Mouse (Mus musculus) MN1 (cell line): ENCODE data around the gene Marc1.

Source experiments
- DNase-seq: peaks from one replicate; pipeline ENCODE4 v3.0.0-alpha.2; 2016; ENCODE audit warnings: low spot score

Gene Marc1

DNA sequence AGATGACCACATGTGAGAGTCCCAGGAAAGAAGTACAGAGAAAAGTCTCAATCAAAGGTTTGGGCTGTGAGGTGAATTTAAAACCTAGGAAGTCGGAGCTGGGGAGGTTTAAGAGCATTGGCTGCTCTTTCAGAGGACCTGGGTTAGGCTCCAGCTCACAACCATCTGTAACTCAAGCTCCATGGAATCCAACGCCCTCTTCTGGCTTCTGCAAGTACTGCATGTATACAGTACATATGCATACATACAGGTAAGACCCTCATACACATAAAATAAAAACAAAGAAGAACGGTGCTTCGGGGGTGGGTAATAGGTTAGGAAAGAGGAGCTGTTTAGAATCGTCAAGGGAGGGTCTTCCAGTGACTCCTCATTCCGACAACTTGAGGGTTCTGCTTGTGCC lies 6.7 kb upstream of the Marc1 start:
- DNase-seq: no peak

DNA sequence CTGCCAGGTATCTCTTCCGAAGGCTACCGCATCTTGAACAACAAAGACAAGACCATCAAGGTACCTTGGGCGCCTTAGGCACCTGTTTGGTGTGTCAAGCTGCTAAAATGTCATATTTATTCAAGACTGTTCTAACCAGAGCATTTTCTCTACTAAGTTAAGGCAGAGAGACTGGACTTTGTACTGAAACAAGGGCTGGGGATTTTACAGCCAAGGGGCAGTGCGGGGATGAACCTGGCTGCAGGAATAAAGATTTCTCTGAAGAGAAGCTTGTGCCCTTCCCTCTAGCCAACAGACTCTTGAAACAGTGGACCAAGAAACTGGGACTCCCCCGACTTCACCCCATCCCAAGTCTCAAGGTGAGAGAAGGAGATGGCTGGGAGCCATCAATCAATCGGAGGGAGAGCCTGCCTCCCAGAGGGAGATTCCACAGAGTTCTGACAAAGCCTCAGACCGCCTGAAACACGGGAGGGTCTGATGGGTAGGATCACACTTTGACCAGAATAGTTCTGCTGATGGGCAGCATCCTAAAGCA lies 670 bp upstream of the Marc1 start:
- DNase-seq: no peak

DNA sequence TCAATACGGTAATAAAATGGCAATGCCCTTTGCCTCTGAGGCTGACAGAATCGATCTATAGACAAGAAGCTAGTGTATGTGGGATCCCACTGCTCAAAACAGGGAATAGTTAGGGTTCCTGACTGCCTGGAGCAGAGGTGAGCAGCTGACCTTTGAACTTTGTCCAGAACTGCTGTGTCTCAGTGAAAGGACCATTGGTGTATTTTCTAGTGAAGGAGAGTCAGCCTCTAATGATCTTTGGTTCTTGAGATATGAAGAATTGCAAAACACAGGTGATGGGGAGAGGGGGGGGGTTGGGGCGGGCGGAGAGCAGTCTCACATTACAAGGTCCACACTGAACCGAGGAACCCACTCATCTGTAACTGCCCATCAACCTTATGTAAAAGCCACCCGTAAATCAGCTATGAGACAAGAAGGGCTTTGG lies 1.5 kb downstream of the Marc1 start:
- no peak for DNase-seq

DNA sequence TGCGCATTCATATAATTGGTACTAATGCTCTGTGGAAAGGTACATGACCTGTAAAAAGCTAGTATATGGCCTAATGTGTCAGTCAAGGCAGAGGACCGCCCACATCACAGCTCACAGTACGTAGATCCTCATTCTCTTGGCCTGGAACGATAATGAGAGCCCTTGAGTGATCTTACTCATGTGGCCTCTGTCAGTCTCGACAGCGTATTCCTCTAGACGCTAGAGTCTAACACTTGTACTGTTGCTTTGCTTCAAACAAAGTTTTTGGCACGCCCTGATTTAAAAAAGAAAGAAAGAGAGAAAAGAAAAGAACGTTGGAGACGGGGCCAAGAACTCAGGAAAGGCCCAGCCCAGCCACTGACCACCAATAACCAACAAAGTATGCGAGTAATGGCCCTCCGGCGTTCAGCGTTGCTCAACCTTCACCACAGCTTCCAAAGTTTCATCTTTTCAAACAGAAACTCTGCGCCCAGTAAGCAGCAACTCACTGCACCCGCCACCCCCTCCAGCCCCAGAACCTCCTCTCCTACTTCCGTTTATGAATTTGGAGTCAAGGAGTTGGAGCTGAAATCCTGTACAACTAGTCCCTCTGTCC lies 2.6 kb downstream of the Marc1 start:
- DNase-seq: no peak

DNA sequence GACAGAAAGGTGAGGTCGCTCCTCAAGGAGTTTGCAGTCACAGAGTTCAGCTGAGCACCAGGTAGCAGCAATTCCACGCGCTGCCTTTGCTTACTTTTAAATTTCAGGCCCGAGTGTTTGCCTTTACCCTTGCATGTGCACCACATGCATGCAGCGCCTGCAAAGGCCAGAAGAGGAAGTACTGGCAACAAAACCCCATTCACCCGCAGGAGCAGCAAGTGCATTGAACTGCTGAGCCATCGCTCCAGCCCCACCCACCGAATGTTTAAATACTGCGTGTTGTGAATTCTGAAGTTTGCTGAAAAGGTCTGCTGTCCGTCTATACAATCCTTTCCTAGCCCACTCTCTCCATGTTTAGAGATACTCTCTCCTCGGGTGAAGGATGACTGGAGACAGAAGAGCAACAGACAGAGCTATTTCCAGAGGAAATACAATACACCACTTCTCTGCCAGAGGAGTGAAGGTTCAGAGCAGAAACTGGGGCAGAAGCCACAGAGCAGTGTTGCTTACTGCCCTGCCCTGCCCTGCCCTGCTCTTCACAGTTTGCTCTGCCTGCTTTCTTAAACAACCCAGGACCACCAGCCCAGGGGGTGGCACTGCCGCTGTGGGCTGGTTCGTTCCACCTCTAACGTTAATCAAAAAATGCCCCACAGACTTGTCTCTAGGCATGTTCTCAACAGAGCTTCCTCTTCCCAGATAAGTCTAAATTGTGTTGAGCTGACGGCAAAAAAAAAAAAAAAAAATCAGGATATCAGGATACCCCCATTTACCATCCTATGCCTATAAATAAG lies 3.3 kb downstream of the Marc1 start:
- DNase-seq: no peak

DNA sequence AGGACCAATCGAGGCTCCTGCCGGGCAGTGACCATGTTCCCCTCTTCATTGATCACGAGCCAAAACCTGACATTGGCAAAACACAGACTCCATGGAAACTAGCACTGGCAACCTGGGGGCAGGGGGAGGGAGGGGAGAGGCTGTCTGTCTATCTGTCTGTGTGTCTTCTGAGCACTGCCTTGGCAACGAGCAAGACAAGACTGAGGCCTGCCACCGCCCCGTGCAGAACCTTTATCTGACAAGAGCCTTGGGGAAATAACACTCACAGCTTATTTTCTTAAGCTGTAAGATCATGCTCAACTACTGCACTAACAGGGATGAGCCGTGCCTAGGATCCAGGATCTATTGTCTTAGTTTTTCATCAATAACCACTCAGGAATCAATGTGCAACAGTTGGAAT lies 4.0 kb downstream of the Marc1 start:
- DNase-seq: no peak

DNA sequence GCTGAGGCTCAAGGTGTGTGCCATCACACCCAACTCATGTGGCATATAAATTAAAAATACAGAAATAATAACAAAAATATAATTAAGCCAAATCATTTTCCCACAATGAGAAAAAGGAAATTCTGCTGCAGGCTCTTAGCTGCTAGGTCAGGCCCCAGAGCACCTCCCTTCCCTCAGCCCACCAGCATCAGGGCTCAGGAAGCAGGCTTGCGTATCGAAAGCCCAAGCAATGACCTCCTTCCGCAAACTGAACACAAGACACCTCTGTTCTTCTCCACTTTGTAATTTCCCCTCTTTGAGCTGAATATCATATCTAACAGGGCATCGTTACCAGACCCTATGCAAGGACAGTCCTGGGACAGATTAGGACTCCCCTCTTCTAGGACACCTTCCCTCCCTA lies 5.4 kb downstream of the Marc1 start:
- DNase-seq: no peak

DNA sequence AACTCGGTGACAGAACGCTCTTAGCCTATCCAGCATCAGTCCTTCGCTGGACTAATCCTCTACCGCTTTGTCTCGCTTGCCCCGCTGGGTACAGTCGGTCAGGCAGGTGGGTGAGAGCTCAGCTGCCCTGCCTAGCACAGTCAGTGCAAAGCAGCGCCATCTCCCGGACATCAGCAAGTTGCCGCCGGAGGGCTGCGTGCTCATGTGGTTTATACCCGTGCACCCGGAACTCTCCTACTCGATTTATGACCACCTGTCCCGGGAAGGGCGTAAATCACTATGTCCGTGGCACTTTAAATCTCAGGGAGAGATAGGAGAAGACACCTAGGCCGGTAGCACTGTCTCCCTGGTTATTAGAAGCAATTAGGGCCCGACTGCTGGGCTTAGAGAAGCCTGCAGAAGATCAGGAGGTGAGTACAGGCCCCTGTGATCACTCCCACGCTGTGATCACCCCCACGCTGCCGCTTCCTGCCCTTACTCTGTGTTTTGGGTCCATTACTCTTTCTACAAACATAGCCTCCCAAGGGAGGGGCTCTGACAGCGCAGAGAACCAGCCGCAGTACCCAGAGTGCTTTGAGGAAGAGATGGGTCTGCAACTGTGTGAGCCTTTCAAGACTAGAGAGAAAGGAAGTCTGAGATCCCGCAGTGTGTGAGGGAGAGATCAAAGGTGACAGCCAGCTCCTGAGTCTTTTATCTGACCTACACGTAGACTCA lies 17.8 kb downstream of the Marc1 start:
- peak; percentile 32 for DNase-seq

DNA sequence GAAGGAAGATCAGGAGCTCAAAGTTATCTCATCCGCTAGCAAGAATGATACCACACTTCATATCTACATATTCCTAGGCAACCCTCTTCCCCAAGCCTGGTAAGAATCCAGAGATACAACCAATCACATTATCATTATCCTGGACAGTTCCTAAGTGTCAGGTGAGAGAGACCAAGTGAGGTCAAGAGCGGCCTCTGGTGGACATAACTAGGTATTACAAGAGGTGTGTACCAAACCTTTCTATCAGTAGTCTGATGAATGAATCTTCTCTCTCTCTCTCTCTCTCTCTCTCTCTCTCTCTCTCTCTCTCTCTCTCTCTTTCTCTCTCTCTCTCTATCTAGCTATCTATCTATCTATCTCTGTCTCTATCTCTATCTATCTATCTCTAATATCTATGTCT lies 20.0 kb downstream of the Marc1 start:
- peak; percentile 39 for DNase-seq

DNA sequence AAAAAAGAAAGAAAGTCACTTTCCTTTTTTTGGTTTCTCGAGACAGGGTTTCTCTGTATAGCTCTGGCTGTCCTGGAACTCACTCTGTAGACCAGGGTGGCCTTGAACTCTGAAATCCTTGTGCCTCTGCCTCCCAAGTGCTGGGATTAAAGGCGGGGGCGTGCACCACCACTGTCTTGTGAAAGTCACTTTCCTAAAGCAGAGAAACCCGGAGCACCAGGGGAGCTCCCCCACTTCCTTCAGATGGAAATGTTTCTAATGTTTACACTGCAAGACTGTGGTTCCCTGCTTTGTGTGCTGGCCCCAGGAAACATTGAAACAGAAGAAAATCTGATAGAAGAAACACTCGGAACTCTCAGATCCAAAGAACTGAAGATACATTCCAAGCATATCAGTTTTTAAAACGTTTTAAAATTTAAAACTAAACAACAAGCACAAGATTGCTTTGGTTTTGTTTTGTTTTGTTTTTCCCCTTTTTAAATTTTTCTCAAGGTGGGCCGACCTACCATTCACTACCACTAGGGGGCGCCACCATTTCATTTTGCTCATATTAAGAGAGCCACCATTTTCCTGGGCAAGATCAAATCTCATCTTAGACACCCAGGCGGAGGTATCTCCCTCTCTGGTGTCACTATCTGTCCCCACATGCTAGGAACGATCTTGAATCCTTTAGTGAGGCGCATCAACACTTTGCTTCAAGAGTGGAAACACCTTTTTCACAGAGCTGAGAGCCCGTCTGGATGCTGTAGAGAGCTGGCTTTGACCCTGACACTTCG lies 24.5 kb downstream of the Marc1 start:
- no peak for DNase-seq

DNA sequence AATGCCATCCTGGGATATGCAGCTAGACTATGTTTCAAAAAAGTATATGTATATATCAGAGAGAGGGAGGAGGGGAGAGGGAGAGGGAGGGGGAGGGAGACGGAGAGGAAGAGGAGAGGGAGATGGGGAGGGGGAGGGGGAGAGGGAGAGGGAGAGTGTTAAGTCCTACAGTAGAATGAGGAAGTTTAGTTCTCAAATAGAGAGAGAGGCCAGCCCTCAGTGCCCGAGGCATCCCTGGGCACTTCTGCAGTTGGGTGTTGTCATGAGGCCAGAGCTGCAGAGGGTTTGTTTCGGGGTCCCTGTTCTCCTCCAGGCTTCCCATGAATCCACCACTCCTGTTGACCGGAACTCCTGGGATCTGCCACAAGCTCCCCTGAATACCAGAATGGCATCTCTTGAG lies 27.5 kb downstream of the Marc1 start:
- no peak for DNase-seq

DNA sequence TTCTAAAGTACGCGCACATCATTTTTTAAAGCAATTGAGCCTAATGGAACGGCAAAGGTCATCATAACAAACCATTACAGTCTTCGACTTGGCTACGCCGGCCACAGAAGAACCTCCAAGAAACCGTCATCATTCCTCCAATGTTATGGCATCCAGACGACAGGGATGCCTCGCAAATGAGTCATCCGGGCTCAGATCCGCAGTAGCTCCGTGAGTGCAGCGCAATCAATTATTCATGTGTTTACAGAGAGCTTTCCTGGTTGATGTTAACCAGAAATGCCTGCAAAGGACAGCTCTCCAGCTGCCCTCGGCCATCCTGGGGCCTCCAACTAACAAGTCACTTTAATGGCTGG lies 29.0 kb downstream of the Marc1 start:
- peak; percentile 93 for DNase-seq

DNA sequence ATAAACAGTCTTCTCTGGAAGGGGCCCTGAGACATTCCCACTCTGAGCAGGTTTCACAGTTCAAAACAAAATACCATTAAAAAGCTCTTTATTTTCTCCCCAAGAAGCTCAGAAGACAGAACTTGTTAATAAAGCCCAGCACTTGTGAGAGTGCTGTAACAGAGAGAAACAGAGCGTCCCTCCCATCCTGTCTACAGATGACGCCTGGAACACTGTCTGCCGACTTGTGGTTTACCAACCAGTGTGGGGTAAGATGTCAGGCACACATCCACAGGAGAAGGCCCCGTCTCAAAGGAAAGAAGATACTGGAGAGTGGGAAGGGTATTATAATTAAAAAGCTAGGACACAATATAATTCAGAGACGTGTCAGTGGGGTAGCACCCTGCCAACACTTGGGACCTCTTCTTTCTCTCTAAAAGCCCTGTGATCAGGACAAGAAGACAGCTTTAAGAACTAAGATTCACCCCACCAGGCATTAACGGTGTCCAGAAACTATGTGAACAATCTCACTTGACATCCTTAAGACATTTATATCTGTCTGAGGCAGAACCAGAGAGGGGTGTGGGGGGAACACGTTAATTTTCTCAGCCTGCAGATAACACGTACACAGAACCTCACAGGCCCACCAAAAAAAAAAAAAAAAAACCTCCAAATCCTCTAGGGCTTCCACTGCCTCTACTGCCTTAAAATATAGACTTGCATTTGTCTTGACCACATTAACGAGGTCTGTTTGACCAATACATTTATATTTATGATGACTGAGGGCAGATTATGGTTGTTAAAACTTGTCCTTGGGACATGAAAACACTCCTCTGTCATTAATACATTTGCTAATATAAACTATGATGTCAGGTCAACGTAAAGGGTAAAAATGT lies 29.6 kb downstream of the Marc1 start:
- peak; percentile 9 for DNase-seq

DNA sequence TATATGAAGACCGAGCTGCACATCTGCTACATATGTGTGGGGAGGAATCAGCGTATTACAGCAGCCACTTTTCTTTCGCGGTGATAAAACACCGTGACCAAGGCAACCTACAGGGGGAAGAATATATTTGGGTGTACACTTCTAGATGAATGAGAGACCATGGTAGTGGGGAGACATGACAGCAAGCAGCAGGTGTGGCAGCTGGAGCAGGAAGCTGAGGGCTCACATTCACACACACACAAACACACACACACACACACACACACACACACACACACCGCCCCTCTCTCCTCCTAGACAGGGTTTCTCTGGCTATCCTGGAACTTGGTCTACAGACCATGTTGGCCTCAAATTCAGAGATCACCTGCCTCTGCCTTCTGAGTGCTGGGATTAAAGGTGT lies 33.0 kb downstream of the Marc1 start:
- DNase-seq: no peak

DNA sequence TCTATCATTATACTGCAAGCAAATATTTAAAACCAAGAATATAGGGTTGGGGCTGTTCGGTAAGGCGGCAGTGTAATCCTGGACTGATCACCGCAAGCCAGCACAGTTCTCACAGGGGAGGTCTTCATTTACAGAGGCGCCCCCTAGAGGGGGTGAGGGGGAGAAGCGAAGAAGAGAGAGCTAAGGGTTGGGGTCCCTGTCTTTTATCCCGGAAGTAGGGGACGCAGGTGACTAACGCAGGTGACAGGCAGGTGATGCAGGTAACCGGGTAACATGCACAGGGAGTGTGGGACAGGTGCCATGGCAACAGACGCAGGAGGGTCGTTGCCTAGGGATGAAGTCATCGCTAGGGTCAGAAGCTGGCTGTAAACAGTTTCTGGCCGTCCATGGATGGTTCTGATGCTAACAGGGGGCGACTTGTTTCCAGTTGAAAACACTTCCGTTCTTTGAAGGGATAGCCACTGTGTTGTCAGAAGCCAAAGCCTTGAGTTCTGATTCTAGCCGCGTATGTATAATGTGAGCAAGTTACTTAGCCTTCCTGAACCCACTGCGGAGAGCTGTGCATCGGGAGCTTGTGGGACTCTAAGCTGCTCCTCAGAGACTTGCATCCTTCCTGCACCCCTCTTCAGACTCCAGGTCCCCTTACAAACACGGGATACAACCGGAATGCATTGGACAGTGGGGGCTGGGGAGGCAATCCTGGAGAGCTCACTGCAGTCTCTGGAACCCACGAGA lies 33.9 kb downstream of the Marc1 start:
- no peak for DNase-seq

DNA sequence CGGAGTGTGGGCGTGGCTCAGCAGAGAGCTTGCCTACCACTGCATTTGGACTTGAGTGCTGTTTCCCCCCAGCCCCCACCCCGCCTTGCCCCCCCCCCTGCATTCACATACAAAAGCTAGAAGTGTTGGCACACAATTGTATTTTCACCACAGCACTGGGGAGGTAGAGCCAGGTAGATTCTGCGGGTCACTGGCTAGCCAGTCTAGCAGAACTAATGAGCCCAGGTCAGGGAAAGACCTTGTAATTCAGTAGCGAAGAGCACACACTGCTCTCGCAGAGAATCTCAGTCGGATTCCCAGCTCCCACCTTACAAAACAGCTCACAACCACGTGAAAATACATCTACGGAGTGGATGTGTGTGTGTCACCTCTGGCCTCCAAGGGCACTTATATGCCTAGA lies 35.8 kb downstream of the Marc1 start:
- DNase-seq: no peak

DNA sequence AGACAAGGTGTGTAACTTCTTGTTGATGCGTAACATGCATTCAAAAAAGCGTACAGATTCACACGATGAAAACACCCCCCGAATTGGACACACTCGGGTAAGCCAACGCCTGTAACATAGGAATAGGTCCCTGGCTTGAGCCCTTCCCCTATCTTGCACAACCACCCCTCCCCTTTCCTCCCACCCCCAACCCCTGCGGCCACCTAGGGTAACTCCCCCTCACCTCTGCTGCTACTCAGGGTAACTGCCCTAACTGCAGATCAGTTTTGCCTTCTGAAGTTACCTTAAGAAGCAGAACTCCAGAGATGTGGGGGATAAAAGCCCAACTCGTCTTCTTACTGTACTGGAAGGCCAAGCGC lies 39.2 kb downstream of the Marc1 start:
- no peak for DNase-seq

DNA sequence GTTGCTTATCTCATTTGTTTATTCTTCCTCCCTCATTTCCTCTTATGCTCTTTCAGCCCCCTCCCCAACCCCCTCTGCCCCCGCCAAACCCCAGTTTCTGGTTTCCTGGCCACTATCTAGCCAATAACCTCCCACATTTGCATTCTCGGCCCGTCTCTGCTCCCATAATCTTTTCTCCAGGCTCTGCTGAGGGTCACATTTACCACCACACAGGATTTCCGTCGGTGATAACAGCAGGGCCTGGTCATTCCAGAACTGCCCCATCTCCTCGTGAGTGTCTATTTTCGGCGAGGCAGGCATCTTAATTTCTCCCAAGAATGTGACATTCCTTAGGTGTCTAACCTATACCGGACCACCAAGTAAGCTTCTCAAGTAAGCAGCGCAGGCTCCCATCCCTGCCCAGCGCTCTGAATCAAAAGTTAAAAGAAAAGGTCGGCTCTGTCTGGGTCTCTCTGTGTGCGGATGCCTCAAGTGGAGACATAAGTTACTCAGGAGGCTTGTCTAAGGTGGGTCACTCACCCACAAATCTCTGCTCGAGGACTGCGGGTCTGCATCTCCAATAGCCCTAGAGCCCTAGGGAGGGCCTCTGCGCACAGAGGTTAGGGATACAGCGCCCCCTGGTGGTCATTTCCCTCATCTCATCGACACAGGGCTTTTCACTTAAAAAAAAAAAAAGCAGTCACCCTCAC lies 39.8 kb downstream of the Marc1 start:
- DNase-seq: peak; percentile 68

DNA sequence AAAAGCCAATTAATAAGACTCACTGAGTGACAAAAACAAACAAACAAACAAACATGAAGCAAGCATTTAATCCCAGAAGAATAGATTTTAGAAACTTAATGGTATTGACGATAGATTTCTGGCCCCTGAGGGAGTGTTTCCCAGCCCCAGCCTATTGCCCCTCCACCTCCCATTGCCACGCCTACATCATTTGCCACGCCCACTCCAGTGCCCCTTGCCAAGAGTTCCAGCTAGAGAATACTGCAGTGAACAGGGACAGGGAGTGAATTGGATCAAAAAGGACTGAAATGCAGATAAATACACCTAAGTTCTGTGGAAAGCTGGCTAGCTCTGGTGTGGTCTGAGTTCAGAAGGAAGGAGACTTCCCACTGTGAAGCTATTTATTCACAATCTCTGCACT lies 47.2 kb downstream of the Marc1 start:
- no peak for DNase-seq

DNA sequence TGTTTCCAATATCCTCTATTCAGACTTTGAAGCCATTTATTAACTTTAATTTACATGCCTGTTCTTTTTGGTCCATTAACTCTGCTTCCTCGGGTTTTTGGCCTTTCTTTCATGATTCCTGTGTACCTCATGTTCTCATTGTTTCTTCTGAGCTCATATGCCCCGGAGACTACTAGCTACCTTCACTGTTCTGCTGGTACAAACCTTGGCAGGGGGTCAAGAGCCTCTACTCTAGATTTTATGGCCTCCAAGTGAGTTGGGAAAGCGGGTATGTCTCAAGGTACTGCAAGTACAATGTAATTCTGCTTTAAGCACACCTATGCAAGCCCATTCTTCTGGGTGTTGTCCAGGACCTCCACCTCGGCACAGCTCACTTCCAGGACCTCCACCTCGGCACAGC lies 48.2 kb downstream of the Marc1 start:
- DNase-seq: no peak
